Mouse (Mus musculus): Measurements from ENCODE around the gene Wfikkn1.

The Wfikkn1 gene

DNA sequence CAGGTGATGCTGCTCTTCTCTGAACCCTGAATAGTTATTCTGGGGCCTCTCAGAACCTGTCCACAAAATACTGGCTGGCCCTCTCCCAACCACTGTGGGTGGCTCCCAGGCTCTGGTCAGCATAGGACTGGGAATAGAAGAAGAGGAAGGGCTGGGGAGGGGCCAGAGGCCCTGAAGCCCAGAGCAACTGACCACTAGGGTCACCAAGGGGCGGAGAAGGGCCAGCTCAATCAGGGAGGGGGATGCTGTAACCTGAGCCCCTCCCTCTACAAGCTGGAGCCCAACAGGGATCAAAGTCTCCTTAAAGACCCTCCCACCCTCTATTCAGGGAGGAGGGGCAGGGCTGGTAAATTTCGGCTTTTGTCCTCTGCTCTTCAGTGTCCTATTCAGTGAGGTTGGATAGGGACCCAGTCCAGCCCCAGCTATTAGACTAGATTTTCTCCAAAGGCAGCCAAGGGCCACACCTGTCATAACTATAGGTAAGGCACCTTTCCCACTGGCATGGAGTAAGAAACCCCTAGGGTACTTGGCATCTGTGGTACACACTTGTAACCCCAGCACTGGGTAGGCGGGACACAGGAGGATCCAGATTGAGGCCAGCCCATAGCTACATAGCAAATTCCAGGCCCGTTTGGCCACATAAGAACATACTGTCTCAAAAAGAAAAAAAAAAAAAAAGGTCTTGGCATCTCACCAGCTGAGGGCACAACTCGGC is at the start of gene Wfikkn1:
TSS of gene Wfikkn1 (minus strand) at position 663 of the 715 bp plus-strand sequence.
- no peak for ATAC-seq (ENCODE audit: low TSS enrichment)

DNA sequence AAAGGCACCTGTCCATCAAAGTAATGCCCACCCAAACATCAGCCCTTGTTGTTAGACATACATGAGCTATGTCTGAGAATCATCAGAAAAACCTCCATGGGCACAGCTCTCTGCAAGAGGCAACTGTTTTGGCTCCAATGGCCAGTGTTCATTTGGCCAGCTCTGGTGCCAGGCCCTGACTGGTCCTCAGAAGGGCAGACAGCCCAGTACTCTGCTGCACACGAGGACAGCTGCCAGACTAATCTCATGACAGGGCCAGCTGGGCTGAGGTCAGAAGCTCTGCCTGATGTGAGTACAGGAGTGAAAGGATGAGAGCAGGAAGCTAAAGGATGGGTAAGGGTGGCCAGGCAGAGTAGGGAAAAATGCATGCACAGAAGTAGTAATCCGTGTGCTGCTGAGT is 44.7 kb upstream of the Wfikkn1 start:
- ATAC-seq (ENCODE audit: low TSS enrichment), result peak; percentile 61

DNA sequence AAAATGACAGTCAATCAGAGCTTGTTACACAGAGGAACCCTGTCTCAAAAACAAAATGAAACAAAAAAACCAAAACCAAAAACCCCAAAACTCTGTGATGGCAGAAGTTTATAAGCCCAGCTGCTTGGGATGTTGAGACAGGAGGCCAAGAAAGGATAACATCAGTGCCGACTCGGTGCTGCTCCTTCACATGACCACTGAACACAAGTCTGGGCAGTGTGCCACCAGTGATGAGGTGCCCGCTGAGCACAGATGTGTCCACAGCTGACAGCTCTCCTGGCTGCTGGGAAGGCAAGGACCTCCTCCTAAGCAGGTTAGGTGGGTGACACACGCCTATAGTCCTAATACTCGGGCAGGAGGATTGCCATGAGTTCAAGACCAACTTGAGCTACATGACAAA is 41.5 kb upstream of the Wfikkn1 start:
- ATAC-seq (ENCODE audit: low TSS enrichment), result no peak

DNA sequence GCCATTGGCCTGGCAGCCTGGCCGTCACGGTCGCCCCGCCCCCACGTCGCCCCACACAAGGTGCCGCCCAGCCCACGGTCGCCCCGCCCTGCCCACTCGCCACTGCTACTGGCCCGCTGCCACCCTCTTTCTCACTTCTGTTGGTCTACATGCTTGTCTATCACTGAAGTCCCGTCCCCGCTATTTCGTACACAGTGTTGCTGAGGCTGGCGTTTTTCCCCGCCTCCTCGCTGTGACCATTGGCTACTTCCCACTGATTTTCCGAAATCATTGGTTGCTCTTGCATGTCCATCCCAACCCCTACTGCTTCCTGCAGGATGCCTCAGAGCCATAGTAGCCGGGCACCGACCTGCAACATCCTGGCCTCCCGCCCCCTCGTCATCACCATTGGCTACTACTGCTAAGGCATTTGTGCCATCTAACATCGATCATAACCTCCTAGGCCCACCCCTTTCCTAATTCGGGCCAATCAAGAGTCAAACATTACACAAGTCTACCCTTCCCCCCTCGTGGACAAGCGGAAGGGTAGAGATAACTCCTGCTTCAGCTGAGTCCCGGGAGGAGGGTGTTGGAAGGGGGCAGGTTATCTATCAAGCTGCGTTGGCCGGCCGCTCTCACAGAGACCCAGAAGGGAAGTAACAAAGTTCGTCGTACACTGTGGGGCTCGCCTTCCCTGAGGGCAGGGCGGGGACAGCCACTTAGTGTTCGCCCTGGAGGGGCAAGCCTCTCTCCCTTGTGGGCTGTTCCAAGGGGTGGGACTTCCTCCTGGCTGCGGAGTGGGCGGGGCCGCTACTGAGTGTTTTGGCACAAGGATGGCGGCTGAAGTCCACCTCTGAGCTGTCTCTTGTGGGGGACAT is 39.4 kb upstream of the Wfikkn1 start:
- peak; percentile 88 for ATAC-seq (ENCODE audit: low TSS enrichment)

DNA sequence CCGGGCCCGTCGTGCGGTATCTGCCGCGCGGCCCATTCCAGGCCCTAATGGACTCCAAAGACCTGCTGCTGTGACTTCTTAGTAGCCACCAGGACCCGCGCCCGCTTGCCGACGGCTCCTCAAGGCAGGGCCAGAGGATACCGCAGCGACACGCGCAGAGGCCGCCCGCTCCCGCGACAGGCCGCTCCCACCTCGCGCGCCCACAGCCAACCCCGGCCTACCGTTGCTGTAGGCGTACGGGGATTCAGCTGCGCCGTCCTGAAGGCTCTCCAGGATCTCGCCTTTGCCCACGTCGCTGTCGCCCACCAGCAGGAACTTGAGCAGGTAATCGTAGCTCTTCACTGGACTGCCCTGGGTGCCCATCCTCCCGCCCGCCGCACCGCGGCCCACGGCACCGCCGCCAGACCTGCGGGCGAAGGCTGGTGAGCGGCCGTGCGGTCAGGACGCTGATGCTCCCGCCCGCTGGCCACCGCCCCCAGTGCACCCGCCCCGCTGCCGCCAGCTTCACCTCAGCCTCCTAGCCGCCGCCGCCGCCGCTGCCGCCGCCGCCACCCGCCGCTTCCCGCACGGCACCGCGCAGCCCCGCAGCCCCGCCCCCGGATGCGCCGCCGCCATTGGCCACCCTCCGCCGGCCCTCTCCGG is 38.6 kb upstream of the Wfikkn1 start, which contains the start of gene Rab40c:
TSS of gene Rab40c (minus strand) at position 584 of the 642 bp plus-strand sequence.
- ATAC-seq (ENCODE audit: low TSS enrichment), result no peak

DNA sequence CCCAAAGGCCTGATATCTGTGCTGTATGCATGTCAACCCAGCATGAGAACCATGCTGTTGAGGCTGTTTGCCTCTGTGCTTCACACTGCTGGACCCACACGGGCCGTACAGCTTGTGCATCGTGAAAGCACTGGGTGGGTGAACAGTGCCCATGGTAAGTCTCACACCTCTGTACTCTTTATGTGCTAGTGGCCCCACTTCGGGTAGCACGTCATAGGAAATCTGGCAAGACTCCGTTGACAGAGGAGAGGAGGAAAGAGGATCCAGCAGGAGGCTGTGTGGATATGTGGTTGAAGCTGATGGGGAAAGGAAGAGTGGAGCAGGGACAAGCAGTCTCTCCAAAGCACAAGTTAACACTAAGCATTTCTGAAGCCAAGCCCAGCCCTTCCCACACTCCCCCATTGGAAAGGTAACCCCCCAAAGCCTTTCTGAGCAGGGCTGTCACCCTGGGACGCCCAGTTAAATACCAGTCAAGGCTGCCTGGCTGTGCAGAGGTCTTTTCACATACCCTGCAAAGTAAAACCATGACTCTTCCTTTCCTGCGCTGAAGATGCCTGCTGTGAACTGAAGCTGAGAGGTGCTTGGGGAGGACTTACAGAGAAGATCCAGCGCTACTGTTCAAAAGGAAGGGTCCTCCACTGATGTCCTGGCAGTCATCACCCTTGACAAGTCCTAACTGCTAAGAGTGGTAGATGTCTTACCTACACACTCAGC is 37.5 kb upstream of the Wfikkn1 start:
- ATAC-seq (ENCODE audit: low TSS enrichment), result no peak

DNA sequence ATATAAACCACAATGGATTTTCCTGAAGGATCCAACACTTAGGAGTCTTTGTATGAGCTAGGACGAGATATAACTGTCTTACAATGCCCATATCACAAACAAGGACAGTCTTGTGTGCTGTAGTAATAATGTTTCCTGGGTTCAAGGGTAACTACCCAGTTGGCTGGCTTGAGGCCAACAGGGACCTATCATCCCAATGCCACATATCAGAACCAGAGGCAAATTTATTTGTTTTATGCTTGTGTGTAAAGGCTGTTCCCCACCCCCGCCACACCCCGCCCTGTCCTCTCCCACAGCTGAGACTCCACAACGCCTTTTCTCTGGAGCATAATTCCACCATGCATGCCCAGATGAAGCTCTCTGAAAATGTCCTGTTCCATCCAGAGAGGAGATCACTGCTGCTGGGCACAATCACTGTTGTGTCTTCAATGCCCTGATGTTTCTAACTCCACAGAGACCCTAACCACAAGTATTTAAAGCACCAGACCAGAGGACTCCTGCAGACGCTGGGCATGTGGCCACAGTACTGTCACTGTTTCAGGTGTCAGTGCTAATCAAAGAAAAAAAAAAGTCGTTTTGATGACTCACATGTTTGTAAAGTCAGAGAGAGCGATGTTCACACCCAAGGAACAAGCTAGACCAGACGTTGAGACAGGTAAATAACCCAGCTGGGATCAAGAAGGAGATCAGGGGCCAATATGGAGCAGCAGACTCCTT is 36.4 kb upstream of the Wfikkn1 start:
- ATAC-seq (ENCODE audit: low TSS enrichment), result no peak

DNA sequence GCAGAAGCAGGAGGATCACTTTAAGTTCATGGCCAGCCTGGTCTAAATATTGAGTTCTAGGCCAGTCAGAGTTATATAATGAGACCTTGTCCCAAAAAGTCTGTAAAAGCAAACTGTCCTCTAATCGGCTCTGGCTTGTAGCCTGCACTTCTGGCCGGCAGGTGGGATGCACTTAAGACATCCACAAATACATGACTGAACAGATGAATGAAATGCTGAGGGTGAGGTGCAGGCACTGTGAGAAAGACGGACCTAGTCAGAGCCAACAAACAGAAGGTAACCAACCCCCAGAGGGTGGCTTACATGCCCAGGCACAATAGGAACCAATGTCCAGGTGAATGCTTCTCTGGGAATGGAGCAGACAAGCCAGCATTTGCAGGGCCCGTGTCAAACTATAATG is 33.6 kb upstream of the Wfikkn1 start:
- no peak for ATAC-seq (ENCODE audit: low TSS enrichment)

DNA sequence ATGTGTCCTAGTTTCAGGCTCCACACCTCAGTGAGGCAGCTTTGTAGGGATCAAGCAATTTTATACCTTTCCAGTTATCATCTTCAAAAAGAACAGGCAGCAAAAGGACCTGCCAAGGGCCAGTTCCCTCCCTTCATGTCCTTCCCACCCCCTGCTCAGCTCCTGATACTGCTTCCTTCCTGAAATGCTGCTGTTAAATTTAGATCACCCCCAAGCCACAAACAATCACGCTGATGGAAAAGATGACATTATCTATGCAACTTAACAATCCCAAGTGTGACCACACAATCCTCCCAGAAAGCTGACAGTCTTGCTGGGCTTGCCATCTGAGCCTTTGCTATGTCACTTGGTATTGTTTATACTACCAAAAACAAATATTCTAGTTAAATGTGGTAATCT is 33.2 kb upstream of the Wfikkn1 start:
- no peak for ATAC-seq (ENCODE audit: low TSS enrichment)

DNA sequence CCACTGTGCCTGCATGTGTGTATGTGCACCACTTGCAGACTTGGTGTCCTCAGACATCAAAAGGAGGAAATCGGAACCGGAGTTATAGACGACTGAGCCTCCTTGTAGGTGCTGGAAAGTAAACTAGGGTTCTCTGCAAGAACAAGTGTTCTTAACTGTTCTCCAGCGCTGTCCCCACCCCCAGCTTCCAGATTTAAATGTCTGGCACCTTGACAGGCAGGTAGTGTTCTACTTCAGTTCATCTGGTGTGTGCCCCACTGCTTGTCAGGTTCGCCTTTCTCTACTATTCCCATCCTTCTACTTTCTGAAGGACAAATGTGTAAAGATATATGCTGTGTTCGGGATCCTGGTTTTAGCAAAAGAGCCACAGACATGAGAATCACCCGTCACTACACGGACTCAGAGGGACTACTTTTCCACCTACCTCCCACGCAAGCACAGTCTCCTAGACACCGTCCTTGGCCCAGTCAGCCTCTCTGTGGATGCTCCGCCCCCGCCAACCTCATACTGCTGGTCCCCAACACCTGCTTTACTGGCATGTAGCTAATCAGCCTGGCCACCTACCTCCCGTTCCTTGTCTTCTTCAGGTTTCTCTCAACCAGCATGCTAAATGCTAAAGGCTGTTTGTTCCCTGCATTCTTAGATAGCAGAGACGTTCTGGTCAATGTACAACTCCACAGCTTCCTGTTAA is 32.7 kb upstream of the Wfikkn1 start:
- ATAC-seq (ENCODE audit: low TSS enrichment), result peak; percentile 78

DNA sequence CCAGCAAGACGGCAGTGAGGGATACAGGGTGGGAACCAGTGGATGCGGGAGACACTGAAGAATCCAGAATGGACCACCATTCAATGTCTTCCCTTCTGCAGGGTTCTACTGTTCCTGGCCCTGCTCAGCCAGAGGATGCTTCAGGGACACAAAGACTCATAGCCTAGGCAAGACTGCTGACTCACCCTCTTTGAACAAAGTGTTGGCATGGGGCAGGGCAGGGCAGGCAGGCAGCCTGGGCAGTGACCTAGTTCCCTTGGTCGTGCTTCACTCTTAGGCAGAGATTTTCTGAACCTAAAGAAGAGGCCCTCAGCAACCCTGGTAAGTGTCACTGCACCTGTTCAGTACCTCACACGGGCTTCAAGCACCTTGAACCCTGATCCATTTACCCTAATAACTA is 31.2 kb upstream of the Wfikkn1 start:
- ATAC-seq (ENCODE audit: low TSS enrichment), result no peak

DNA sequence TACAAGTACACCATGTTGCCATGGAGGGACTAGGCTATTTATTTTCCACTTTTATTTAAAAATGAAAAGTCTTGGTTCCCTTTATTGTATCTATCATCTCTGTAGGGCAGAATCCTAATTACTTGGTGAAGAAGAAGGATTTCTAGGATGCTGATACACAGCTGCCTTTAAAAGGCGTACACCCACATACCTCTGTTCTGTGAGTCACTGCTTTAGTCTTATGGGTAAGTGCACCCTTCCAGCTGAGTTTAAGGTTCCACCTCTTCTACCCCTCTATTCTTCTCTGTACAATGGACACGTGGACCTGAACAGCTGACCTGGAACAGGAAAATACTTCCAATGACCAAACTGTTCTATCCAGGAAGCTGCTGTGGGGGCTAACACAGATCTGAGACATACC is 27.0 kb upstream of the Wfikkn1 start:
- peak; percentile 76; the same call in 1 of the 2 replicates for ATAC-seq (ENCODE audit: low TSS enrichment)

DNA sequence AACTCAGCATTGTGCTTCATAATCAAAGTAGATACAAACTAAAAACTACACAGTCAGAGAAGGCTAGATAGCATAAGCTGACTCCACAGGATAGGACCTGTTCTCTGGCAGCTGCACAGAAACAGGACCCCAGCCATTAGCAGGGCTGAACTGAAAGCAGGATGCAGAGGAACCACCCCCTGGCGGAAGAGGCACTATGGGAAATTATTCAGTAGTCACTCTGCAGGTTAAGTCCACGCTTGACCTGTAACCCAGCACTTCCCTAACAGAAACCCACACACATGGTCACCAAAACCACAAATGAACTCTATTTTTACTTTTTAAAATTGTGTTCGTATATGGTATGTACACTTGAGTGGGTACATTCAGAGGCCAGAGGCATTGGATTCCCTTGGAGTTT is 22.4 kb upstream of the Wfikkn1 start:
- no peak for ATAC-seq (ENCODE audit: low TSS enrichment)

DNA sequence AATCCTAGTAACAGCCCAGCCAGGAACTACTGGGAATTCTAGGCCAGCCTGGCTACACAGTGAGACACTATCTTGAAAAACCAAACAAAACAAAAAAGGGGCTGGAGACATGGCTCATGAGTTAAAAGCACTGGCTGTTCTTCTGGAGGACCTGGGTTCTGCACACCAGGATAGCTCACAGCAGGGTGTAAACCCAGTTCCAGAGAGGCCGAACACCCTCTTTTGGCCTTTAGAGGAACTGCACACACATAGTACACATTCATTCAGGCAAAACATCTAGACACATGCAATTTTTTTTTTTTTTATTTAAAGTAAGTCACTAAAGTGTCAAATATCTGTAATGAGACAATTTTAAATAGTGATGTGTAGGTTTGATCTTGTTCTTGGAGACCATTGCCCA is 19.5 kb upstream of the Wfikkn1 start:
- no peak for ATAC-seq (ENCODE audit: low TSS enrichment)

DNA sequence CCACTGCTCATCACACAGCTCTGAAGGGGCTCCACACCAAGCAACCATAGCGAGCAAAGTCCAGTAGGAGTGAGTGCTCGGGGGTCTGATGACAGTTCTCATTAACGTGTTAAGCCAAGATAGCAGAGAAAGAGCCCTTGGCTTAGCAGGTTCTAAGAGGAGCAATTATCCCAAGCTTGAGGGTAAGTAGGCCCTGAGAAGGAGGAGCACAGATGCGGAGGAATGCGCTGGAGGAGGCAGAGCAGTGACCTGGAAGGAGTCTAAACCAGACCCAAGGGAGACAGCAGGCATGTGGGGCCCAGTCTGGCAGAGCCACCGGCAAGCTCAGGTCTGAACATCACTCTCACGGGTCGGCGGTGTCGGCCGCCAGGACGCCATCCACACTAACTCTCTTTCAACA is 15.2 kb upstream of the Wfikkn1 start:
- no peak for ATAC-seq (ENCODE audit: low TSS enrichment)

DNA sequence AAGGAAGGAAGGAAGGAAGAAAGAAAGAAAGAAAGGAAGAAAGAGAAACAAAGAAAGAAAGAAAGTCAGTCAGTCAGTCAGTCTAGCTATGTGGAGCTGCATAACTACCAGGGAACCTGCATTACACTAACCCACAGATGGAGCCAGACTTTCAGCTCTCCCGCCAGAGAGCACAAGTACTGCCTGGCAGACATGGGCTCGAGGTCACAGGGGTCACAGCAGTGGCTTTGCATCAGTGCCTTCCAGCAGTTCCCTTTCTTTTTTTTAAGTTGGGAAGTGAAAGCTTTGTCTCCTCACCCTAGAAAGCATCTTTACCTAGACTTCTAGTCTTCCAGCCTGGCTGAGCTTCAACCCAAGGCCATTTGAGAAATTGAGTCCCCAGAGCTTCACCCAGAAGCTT is 14.8 kb upstream of the Wfikkn1 start:
- no peak for ATAC-seq (ENCODE audit: low TSS enrichment)

DNA sequence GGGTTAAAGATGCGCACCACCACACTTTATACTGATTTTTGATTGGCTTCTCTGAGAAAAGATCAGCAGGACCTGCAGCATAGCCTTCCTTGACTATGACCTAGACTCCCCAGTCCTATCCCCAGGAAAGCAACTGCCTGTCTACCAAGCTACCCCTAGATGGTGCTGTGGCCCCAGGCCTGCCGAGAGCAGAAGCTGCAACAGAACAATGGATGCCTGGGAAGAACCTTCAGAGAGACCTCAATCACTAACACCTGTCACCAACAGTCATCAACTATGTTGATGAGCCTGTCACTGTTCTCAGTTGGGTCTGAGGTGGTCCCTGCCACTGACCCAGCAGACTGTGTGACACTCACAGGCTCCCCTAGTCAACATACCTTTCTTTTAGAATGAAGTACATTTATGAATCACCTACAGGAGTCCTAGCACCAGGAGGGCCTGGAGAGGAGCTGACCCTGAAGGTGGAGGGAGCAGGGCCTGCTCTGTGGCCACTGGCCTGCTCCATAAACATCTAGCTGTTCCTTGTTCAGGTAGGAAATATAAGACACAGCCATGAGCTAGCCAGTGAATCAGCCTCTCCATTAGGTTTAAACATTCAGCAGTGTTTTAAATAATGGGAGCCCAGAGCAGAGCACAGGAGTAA is 13.4 kb upstream of the Wfikkn1 start:
- ATAC-seq (ENCODE audit: low TSS enrichment), result peak; percentile 89

DNA sequence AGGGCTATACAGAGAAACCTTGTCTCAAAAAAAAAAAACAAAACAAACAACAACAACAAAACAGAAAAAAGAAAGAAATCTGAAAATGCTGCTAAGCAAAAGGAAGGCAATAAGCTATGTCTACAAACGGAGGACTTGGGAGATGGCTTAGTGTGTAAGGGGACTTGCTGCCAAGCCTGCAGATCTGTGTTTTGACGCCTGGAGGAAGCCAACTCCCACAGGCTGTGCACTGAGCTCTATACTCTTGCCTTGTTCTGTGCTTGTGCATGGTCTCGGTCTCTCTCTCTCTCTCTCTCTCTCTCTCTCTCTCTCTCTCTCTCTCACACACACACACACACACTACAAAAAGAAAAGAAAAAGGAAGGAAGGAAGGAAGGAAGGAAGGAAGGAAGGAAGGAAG is 8.2 kb upstream of the Wfikkn1 start:
- peak; percentile 90; the same call in 1 of the 2 replicates for ATAC-seq (ENCODE audit: low TSS enrichment)

DNA sequence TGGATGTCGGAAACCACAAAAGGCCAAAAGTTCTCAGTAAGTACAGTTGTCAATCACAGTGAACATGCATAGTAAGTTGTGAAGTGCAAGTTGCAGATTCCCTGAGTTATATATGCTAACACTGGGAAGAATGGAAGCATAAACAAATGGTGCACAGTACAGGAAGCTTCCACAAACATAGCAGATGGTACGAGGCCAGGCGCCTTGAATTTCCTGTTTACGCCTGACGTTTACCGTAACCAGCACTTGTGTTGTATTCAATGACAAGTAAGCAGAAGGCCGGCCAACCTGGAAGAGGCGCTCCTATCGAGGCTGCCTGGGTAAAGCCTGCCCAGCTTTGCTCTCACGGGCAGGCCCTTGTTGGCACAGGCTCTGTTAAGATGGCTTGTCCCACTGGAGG is 6.8 kb upstream of the Wfikkn1 start:
- no peak for ATAC-seq (ENCODE audit: low TSS enrichment)

DNA sequence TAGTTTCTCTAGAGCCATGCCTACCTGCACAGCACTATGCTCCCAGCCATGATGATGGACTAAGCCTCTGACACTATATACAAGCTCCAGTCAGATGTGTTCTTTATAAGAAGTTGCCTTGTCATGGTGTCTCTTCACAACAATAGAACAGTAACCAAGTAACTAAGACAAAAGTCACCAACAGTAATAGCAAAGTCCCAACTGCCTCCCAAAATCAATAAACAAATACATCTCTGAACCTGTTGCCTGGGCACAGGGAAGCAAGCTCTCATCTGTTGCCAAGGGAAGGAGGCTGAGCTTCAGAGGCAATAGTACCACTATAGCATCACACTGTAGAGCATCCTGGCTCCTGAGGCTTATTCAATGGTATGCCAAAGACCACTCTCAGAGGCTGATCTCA is 6.1 kb upstream of the Wfikkn1 start:
- ATAC-seq (ENCODE audit: low TSS enrichment), result no peak
